Mouse (Mus musculus): ENCODE measurements at regions not wholly inside any gene's neighbourhood (a gene's known extent, or its start where the extent isn't known, plus 50 kb on each side); places are given as distances from the start of the nearest gene placed in this dataset.
A peak's percentile ranks its signal among the peaks of the same experiment; 100 is the strongest.

- no peak for DNase-seq (ENCODE audit: low read depth, low spot score)
These were observed 179.5 kb upstream of the Tmem72 start for GRCm38 (mm10) chr6:116896132-116896630.

GRCm38 (mm10) chr6:116901816-116902215 lies 185.1 kb upstream of the Tmem72 start:
- no peak for DNase-seq (ENCODE audit: low read depth, low spot score)

- no peak for DNase-seq (ENCODE audit: low read depth, low spot score)
These were observed 185.7 kb upstream of the Tmem72 start for GRCm38 (mm10) chr6:116902371-116902770.

- DNase-seq (ENCODE audit: low read depth, low spot score): no peak
These were observed 189.9 kb upstream of the Tmem72 start for GRCm38 (mm10) chr6:116906426-116907172.

GRCm38 (mm10) chr6:116910607-116911006 lies 193.9 kb upstream of the Tmem72 start:
- DNase-seq (ENCODE audit: low read depth, low spot score): no peak

GRCm38 (mm10) chr6:116912161-116912560 lies 195.4 kb upstream of the Tmem72 start:
- no peak for DNase-seq (ENCODE audit: low read depth, low spot score)

GRCm38 (mm10) chr6:116914073-116914472 lies 197.4 kb upstream of the Tmem72 start:
- DNase-seq (ENCODE audit: low read depth, low spot score): no peak

- DNase-seq (ENCODE audit: low read depth, low spot score): no peak
These were observed 218.3 kb upstream of the Tmem72 start for GRCm38 (mm10) chr6:116935024-116935423.

GRCm38 (mm10) chr6:116941576-116941975 lies 224.9 kb upstream of the Tmem72 start:
- no peak for DNase-seq (ENCODE audit: low read depth, low spot score)

- DNase-seq (ENCODE audit: low read depth, low spot score): no peak
These were observed 225.6 kb upstream of the Cxcl12 start for GRCm38 (mm10) chr6:116942696-116943095.

- peak; percentile 23 for DNase-seq (ENCODE audit: low read depth, low spot score)
These were observed 222.1 kb upstream of the Cxcl12 start for GRCm38 (mm10) chr6:116946083-116946732.

- DNase-seq (ENCODE audit: low read depth, low spot score): peak; percentile 88
These were observed 208.7 kb upstream of the Cxcl12 start for GRCm38 (mm10) chr6:116959611-116960010.

- DNase-seq (ENCODE audit: low read depth, low spot score): no peak
These were observed 207.7 kb upstream of the Cxcl12 start for GRCm38 (mm10) chr6:116960641-116961040.

GRCm38 (mm10) chr6:116966436-116966835 lies 201.9 kb upstream of the Cxcl12 start:
- DNase-seq (ENCODE audit: low read depth, low spot score): no peak

GRCm38 (mm10) chr6:116969381-116969910 lies 198.9 kb upstream of the Cxcl12 start:
- no peak for DNase-seq (ENCODE audit: low read depth, low spot score)

GRCm38 (mm10) chr6:116974841-116975240 lies 193.5 kb upstream of the Cxcl12 start:
- DNase-seq (ENCODE audit: low read depth, low spot score): no peak

- no peak for DNase-seq (ENCODE audit: low read depth, low spot score)
These were observed 187.9 kb upstream of the Cxcl12 start for GRCm38 (mm10) chr6:116980349-116980995.

- no peak for DNase-seq (ENCODE audit: low read depth, low spot score)
These were observed 183.1 kb upstream of the Cxcl12 start for GRCm38 (mm10) chr6:116985147-116985737.

GRCm38 (mm10) chr6:116986266-116987000 lies 181.9 kb upstream of the Cxcl12 start:
- no peak for DNase-seq (ENCODE audit: low read depth, low spot score)

- DNase-seq (ENCODE audit: low read depth, low spot score): no peak
These were observed 181.1 kb upstream of the Cxcl12 start for GRCm38 (mm10) chr6:116987243-116987642.

Data from forelimb bud, embryonic 11.5 days (tissue).